Mouse (Mus musculus): ENCODE data around the gene Spag6.

The Spag6 gene

DNA sequence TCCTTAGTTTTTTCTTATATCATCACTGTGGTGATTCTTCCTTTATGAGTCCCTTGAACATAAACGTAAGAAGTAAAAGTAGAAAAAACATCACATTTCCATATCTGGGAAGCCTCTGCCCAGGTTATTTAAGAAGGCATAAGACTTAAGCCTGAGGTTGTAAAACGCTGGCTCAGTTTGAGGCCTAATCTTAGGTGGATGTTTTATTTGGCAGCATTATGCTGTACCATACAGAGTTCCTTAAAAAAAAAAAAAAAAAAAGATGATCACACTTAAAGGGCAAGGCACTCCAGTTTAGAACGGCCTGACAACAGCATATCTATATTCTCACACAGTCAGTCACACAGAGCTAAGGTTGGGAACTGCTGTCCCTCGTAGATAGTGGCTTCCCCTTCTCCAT, 32.0 kb downstream of the Spag6 start:
- no peak for DNase-seq (ENCODE audit: low spot score in 2 of 2)

DNA sequence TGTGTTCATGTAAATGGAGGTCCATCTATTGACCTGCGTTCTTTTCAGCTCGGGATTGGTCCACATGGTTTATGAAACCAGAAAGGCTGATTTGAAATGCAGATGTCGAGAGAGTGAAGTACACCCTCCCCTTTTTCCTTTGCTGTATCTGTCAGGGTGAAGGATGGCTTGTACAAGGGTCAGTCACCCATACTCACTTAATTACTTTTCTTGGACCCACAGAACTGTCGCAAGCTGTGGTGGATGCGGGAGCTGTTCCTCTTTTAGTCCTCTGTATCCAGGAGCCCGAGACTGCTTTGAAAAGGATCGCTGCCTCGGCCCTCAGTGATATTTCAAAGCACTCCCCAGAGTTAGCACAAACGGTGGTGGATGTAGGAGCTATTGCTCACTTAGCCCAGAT, 37.9 kb downstream of the Spag6 start:
- DNase-seq (ENCODE audit: low spot score in 2 of 2) = no peak

DNA sequence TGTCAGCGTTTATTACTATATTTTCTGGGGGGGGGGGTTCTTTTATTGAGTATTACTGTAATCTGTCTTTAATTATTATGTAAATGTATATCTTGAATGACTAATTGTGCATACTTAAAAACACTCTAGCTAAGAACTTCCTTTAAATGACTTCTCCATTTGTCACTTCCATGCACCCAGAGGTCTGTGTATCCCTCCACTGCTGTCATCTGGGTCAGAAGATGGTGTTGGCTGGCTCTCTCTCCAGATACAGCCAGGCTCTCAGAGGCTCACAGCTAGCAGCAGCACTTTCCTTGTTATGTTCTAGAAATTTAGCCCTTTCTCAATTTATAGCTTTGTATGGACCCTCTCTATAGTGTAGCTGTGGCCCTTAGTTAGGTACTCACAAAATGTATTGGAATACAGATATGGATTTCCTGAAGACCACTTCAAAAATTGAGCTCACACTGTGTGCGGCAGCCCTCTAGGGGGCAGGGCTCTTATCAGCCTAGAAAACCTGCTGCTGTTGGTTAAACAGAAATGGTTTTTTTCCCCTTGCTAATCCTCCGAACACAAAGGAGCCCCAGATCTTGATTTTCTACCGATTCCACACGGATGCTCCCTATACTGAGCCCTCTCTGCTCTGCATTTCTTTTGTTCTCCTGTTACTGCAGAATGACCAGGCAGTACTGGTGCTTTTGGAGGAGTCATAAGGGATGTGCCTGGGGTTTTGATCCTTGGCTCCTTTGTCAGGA, 40.7 kb downstream of the Spag6 start:
- no peak for DNase-seq (ENCODE audit: low spot score in 2 of 2)

DNA sequence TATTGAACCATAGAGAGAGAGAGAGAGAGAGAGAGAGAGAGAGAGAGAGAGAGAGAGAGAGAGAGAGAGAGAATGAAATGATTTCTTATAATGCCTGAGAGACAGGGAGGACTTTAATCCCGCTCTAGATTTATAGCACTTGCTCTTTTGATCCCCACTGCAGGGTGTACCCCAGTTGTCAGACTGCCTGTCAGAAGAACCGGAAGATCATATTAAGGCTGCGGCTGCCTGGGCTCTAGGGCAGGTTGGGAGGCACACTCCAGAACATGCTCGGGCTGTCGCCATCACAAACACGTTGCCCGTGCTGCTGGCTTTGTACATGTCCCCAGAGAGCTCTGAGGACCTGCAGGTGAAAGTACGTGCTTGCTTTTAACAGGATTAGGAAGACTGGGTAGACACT, 43.2 kb downstream of the Spag6 start:
- DNase-seq (ENCODE audit: low spot score in 2 of 2) = no peak

DNA sequence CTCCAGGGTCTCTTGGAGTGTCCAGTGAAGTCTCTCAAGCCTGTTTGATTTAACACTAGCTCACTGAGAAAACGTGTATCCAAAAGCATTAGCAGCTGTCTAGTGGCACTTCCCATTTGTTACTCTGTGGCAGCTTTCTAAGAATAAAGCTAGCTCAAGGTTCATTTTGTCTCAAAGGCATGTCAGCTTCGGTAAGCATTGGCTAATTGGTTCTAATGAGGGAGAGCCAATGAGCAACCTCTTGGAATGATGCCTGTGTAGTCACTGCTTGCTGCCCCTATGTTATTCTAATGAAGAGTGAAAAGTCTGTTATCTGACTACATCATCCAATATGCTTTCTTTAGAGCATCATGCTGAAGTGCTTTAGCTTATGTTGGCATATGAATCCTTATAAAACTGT, 45.4 kb downstream of the Spag6 start:
- no peak for DNase-seq (ENCODE audit: low spot score in 2 of 2)

DNA sequence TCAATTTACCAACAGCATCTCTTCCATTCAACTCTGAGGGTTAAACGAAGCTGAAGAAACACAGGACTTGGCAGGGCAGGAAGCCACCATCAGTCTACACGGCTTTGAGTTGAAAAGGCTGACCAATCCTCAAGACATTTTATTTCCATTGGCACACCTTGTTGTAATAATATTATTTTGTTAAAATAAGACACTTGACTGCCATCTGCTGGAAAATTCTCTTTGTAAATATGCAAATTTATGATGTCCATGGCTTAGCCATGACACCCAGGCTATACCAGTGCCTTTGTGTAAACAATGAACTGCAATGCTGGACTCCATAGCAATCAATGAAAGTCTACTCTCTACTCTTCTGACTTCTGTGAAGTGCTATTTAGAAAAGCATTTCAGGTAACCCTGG, 62.3 kb downstream of the Spag6 start:
- DNase-seq (ENCODE audit: low spot score in 2 of 2) = no peak

DNA sequence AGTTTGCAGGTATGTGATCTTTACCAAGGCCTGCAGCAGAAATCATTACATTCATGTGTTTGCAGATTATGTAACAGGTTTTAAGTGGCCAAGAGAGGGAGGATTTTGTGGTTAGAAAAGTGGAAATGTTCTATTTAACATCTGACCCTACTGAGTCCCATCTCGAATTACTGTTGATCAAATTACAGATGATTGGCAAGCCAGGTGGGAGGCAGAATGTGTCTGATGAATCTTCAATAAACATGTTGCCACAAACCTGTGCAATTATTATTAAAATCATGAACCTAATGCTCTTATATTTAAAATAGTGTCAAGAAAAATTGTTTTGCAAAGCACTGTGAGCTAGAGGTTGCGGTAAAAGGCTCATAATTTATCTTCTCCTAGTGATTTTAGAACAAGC, 71.0 kb downstream of the Spag6 start:
- DNase-seq (ENCODE audit: low spot score in 2 of 2) = no peak

DNA sequence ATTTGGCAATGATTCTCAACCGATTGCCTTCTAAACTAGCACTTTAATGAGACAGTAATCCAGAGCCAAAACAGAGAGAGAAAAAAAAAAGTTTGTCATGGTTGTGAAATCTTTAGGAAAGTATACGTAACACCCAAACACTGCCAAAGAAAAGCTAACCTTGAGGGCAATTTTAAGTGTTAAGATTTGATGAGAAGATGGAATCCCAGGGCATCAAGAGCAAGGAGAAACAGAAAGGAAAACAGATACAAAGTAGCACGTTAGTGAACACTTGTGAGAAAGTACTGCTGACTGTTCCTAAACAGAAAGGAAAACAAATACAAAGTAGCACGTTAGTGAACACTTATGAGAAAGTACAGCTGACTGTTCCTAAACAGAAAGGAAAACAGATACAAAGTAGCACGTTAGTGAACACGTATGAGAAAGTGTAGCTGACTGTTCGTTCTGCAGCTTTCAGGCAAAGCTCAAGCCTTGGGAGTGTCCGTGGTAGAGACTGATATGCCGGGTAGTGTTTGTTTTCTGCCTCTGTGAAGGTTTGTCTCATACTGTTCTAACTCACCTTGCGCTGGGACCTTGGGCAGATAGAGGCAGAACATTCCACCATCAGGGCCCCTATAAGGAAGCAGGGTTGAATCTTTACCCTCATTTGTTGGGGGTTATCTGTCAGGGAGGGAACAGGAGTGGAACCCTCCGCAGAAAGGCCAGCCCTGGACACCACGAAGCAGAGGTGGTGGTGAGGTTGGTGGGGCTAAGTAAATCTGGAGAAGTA, 71.8 kb downstream of the Spag6 start:
- DNase-seq (ENCODE audit: low spot score in 2 of 2) = peak; percentile 6 to 25

DNA sequence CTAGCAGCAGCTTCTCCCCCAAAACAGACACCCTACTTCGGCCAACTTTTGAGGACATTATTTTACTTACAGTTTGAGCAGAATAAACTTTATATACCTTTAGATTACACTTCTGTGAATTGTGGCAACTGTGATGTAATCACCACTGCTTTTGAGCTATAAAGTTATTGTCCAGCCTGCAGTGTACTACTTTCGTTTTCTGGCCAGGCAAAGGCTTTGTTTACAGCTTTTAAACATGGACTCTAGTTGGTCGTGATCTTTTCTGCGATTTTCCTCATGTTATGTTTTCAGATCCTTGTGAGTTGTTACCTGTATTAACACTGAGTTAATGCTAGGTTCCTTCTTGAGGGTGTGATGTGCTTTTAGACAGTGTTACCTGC, 72.6 kb downstream of the Spag6 start:
- no peak for DNase-seq (ENCODE audit: low spot score in 2 of 2)

DNA sequence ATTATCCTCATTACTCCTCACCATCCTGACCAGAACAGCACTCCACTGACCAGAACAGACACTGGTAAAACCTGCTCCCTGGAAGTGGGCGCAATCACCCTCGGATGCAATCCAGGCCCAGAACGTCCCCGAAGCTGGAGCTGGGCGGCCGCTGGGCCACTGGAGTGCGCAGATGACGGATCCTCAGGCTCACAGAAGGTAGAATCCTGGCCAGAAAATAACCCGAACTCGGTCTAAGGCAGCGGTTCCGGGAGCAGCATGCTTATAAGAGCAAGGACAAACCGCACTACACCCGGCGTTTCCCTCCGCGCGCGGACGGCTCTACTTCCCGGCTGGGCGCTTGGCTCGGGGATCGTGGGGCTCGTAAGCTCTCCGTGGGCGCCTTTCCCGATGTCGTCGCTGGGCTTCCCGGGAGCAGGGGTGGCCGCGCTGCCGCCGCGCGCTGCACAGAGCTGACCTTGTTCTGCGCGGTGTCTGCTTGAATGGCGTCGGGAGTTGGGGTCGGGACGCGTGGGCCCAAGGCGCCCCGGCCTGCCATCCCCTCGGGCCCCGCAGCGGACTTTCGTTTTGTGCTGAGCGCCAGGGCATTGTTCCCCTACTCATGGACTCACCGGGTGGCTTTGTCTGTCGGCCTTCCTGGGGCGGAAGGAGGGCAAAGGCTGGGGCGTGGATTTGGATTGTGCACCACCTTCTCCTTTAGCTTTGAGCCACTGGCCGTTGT, 73.1 kb downstream of the Spag6 start:
- DNase-seq (ENCODE audit: low spot score in 2 of 2) = peak; percentile 79 to 85

DNA sequence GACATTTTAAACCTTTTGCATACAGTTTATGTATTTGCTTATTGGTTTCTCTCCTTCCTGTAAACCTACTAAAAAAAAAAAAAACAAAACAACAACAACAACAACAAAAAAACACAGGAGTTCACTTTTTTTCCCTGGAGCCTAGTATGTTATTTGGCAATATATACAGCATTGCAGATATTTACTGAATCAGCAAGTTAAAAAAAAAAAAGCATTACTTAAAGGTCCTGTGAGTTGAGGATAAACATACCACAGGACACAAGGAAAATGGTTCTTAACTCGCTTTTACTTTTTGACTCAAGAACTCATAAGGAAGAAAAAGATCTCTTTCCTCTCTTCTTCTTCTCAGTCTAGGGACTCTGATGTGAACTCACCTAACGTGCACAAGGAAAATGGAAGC, 74.6 kb downstream of the Spag6 start:
- no peak for DNase-seq (ENCODE audit: low spot score in 2 of 2)

DNA sequence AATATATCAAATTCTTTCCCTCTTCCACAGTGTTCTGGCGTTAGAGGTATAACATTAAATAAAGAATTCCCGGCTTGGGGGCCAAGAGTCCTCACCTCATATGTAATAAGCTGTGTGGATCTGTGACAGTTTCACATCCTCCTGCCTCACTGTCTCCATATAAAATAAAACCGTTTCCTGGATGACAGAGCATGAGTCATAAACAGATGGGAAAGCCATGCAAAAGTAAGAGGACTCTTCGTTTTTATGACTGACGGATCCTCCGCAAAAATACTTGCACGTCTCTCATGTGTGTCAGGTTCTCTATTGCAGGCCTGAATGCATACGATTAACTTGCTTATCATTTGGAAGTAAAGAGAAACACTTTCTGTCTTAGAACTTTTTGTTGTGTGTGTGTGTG, 78.6 kb downstream of the Spag6 start:
- DNase-seq (ENCODE audit: low spot score in 2 of 2) = no peak

DNA sequence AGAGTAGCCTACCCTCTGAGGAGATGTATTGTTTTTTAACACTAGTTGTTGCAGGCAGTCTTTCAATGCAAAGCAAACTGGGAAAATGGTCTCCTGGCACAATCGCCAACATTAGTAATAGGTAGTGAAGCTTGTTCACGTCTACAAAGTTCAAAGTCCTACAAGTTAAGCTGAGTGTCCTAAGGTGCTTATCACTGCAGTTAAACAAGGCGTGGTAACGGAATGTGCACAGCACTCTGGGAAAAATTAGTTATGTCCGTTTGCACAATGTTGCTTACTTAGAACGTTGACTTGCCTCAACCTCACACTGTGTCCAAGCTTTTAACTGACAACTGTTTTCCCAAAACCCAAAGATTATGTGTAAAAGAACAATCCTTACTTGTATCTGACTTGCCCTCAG, 80.5 kb downstream of the Spag6 start:
- DNase-seq (ENCODE audit: low spot score in 2 of 2) = no peak

DNA sequence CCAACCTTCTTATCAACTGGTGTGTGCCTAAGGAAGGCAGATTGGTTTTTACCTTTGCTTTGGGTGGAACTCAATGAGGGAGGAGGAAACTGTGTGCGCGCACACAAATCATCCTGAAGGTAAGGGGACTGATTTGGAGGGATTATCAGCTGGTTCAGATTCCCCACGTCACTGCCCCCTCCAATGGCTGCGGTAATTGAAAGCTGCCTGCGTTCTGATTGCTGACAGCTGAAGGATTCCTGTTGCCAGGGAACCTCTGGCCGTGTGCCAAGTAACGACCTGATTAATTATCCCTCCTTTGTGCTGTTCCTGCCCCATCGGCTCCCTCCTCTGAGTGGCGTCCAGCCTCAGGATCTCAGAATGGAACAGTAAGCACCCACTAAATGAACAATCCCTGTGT, 84.4 kb downstream of the Spag6 start:
- DNase-seq (ENCODE audit: low spot score in 2 of 2) = no peak

DNA sequence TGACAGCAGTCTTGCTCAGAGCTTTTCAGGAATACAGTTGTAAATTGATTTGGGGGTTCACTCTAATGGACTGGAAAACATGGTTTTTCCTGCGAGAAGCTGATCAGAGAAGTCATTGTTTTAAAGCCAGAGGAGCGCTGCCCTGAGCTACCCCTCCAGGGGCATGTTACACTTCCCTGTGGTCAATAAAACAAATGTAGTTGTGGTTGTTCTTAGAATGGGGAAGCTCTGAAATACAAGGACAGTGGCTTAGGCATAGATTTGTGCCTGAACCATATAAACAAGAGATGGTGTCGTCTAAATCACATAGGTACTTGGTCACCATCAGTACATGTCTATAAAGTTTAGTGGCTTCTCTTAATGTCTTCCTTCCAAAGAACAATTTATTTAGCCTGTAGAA, 86.0 kb downstream of the Spag6 start:
- DNase-seq (ENCODE audit: low spot score in 2 of 2) = no peak

DNA sequence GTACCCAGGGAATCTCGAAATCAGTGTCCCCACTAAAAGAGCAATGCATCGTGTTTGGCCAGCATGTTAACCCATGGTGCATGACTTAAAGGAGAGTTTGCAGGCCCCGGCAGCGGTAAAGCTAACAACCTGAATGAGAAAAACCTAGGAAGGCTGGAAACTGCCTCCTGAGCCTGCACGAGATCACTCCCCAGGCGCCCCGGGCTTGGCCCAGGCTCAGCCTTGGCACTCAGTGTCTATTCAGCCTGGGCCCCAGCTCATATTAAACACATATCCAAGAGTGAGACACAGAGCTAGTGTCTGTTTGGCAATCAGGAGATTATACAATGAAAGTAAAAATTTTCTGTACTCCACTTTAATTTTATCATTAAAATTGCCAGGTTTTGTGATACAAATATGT, 87.5 kb downstream of the Spag6 start:
- no peak for DNase-seq (ENCODE audit: low spot score in 2 of 2)

DNA sequence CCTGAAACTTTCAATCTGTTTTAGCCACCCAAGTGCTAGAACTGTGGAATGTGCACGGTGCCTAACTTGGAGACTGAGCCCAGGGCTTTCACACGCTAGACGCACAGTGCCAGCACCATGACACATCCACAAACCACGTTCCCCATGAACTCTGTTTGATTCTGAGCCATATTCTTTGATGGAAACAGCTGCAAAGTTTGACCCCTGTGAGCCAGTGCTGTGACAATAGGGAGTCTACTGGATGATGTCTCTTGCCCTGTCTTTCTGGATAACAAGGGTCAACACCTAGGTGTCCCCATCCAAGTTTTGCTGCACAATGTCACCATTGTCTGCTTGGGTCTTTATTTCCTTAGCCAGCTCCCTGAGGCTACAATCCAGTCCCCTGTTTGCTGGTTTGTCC, 100.4 kb downstream of the Spag6 start:
- DNase-seq (ENCODE audit: low spot score in 2 of 2) = no peak

DNA sequence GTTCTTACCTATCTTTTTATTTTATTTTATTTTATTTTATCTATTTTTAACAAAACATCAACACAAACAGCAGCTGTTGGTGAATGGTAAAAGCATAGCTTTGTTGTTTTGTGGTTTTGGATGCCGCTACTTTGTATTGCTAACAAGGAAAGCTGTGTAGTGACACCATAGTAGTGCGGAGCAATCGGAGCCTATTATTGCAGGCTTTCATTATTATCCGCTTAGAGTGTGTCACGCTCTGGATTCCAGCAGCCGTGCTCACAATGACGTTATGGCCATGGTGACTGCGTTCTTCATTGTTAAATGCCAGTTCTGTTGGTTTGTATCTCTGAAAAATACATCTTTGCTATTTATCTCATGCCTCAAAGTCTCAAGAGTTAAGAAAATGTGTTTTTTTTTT, 103.9 kb downstream of the Spag6 start:
- no peak for DNase-seq (ENCODE audit: low spot score in 2 of 2)

DNA sequence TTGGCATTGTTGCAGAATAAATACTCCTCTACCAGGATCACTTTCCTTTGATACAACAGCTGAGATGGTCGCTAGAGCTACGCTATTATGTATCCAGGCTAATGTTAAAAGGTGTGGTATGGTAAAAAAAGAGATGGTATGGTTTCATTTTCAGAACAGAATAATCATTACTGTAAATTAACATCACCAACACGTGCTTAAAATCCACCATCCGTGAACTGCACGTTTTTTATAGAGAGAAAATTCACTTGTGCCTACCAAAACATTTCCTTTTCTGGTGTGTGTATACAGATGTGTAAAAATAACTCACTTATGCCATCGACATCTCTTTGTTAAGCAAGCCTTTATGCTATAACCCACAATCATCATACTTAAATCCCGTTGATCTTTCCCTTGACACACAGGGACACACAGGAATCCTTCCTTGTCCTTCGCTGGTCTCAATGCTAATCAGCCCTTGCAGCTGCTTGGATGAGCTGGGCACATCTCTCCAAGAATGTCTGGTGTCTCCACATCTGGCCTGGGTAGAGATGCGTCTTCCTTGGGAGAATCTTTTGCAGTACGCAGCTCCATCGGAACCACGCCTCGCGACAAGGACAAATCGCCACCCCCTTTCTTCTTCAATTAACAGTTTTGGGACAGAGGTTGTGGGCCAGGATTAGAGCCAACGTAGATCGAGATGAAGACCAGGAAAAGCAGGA, 105.6 kb downstream of the Spag6 start:
- no peak for DNase-seq (ENCODE audit: low spot score in 2 of 2)
